15 mouse cellular contexts compared by ENCODE assay signal in the genomic region with DNA sequence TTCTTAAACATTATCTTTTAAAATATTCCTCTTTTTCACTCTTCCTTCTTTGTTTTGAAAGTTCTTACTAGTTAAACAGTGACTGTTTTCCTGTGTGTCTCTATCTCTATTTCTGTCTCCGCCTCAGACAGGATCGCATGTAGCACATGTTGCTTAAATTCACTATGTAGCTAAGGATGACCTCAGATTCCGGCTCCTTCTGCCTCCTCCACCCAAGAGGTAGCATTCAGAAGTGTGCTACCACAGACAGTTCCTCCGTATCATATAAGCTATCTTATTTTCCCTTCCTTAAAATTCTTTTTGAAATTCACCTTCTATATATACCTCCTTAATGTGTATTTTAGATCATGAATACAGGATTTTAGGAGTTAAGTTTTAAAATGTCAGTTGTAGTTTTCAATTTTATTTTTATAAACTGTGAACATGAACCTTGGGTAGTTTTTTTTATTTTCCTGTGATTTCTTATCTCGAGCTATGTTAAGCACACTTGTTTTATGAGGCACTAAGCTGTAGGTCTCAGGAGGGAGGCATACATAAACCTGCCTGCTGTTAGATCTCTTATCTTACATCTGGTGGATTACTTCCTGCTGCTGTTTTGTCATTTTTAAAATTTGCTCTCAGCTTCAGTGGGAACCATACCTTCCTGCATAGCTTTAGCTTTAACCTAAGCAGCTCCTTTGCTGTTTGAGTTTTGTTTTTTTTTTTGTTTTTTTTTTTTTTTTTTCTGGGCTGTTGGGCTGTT. TPM values are rescaled to one million over a fixed set of nuclear protein-coding genes. Genes with fewer than 3 reads are reported as not detected.
DNase-seq lines count a peak whose midpoint lies in the region; ATAC-seq and TF ChIP-seq lines count a peak whose summit lies in the region.
"Had no signal": no experiment of that assay in that cellular context is flagged by ENCODE, and none has a peak within 500 bp of the region (broad histone marks: within the 10 kb centered on the region; RNA-seq: fewer than 3 reads in every experiment).

No protein-coding gene starts in this region.

- no peaks in the 10 kb centered on the region for H3K27me3 ChIP-seq in limb, embryonic 12.5 days
- no peaks in the 10 kb centered on the region for H3K27me3 ChIP-seq in limb, embryonic 10.5 days (ENCODE audit: low read depth, poor library complexity, severe bottlenecking)
- H3K27me3 ChIP-seq: forebrain, embryonic 15.5 days; liver, embryonic 12.5 days; midbrain, embryonic 12.5 days had no signal

- no peak for TF ChIP-seq CTCF in left cerebral cortex, adult 2 months (IDR thresholded peaks at IDR 0.05)

- no peak overlapping the region for H3K4me3 ChIP-seq in limb, embryonic 12.5 days (replicated peaks)
- no peak overlapping the region for H3K4me3 ChIP-seq in limb, embryonic 10.5 days
- H3K4me3 ChIP-seq in left cerebral cortex, adult 2 months, result no peak overlapping the region
- H3K4me3 ChIP-seq: forebrain, embryonic 15.5 days; hindbrain, embryonic 10.5 days; liver, embryonic 12.5 days; midbrain, embryonic 12.5 days; myocyte had no signal

- no peaks in the 10 kb centered on the region for H3K9me3 ChIP-seq in limb, embryonic 12.5 days
- no peaks in the 10 kb centered on the region for H3K9me3 ChIP-seq in limb, embryonic 10.5 days (replicated peaks)
- H3K9me3 ChIP-seq: forebrain, embryonic 15.5 days; hindbrain, embryonic 10.5 days; liver, embryonic 12.5 days; midbrain, embryonic 12.5 days had no signal

- peak overlapping the region; percentile 50; the same call in 1 of the 2 replicates for H3K27ac ChIP-seq in limb, embryonic 12.5 days
- H3K27ac ChIP-seq in limb, embryonic 10.5 days, result no peak overlapping the region
- no peak overlapping the region for H3K27ac ChIP-seq in left cerebral cortex, adult 2 months
- H3K27ac ChIP-seq: forebrain, embryonic 15.5 days; hindbrain, embryonic 10.5 days; liver, embryonic 12.5 days; midbrain, embryonic 12.5 days had no signal

- H3K4me2 ChIP-seq in limb, embryonic 12.5 days, result no peak overlapping the region
- H3K4me2 ChIP-seq: forebrain, embryonic 15.5 days; liver, embryonic 12.5 days; midbrain, embryonic 12.5 days had no signal

- no peak for ATAC-seq in limb, embryonic 12.5 days (ENCODE audit: insufficient number of reproducible peaks, insufficient read depth, low FRiP score, low TSS enrichment, low read depth)
- peak; percentile 83 for ATAC-seq in CD4-positive, CD25-positive, alpha-beta regulatory T cell, adult 4 months
- ATAC-seq: forebrain, embryonic 15.5 days; liver, embryonic 12.5 days had no signal

- H3K4me1 ChIP-seq in limb, embryonic 12.5 days (replicated peaks), result peaks cover 9% of the 10 kb centered on the region
- H3K4me1 ChIP-seq in limb, embryonic 10.5 days, result peaks cover 7% of the 10 kb centered on the region; the same call in 1 of the 2 replicates
- H3K4me1 ChIP-seq: forebrain, embryonic 15.5 days; hindbrain, embryonic 10.5 days; liver, embryonic 12.5 days; midbrain, embryonic 12.5 days had no signal

- DNase-seq in limb, embryonic 10.5 days (ENCODE audit: low spot score), result no peak
- DNase-seq in induced T-regulatory cell, adult 2 months (ENCODE audit: low read depth), result peak; percentile 31
- DNase-seq in naive thymus-derived CD4-positive, alpha-beta T cell, adult 2 months (ENCODE audit: low read depth), result peak; percentile 74
- no peak for DNase-seq in layer of hippocampus, postnatal 14 days (ENCODE audit: low spot score in 2 of 2)
- no peak for DNase-seq in left cerebral cortex, adult 2 months (ENCODE audit: extremely low spot score in 1 of 2, low spot score in 2 of 2)
- DNase-seq: cerebellum, adult 11-12 months; kidney, adult 9 months; lung, postnatal 14 days had no signal

- intact Hi-C loops in left cerebral cortex, adult 2 months (cut with DNase I), result loop anchor here (5.0 kb wide), 1 partner anchor 76 kb away; no protein-coding TSS in a partner anchor

- no peaks in the 10 kb centered on the region for H3K36me3 ChIP-seq in limb, embryonic 12.5 days
- no peaks in the 10 kb centered on the region for H3K36me3 ChIP-seq in limb, embryonic 10.5 days
- H3K36me3 ChIP-seq: forebrain, embryonic 15.5 days; hindbrain, embryonic 10.5 days; liver, embryonic 12.5 days; midbrain, embryonic 12.5 days had no signal

- H3K9ac ChIP-seq in limb, embryonic 12.5 days (replicated peaks), result no peak overlapping the region
- H3K9ac ChIP-seq: forebrain, embryonic 15.5 days; liver, embryonic 12.5 days; midbrain, embryonic 12.5 days had no signal

- WGBS in limb, embryonic 12.5 days, result 52% methylated on average over 5 of the region's 5 CpGs
- 71% methylated on average over 5 of the region's 5 CpGs for WGBS in limb, embryonic 10.5 days

RNA-seq across cellular contexts. Expression of gene Ddx10, which starts 23.6 kb away (rescaled TPM):
- 31.0 and 31.8 TPM in 2 replicates for polyA plus RNA-seq in limb, embryonic 12.5 days (2016; fragmentation: Nextera tagmentation; extraction: Ambion mirVana)
- 29.2 and 32.2 TPM in 2 replicates for polyA plus RNA-seq in limb, embryonic 10.5 days (2016; fragmentation: Nextera tagmentation; extraction: Ambion mirVana)
- polyA plus RNA-seq in CD4-positive, CD25-positive, alpha-beta regulatory T cell, adult 4 months (2017; shearing (Covaris generic)), result 10 to 100 TPM; 50.5 to 59.5 TPM
- 10 to 100 TPM; 19.8 to 22.5 TPM for total RNA-seq in layer of hippocampus, postnatal 14 days (2021)
- 10 to 100 TPM; 19.8 to 22.1 TPM for total RNA-seq in left cerebral cortex, adult 2 months (2021)

RNA-seq across cellular contexts. Expression of gene Exph5, which starts 30.0 kb away (rescaled TPM):
- 1.4 TPM in 2 replicates for polyA plus RNA-seq in limb, embryonic 12.5 days (2016; fragmentation: Nextera tagmentation; extraction: Ambion mirVana)
- polyA plus RNA-seq in limb, embryonic 10.5 days (2016; fragmentation: Nextera tagmentation; extraction: Ambion mirVana), result 0.83 and 1.2 TPM in 2 replicates
- polyA plus RNA-seq in CD4-positive, CD25-positive, alpha-beta regulatory T cell, adult 4 months (2017; shearing (Covaris generic)), result 1 to 10 TPM; 1.5 TPM
- 1 to 10 TPM; 3.1 to 3.3 TPM for total RNA-seq in layer of hippocampus, postnatal 14 days (2021)
- 10 to 100 TPM; 27.4 to 33.4 TPM for total RNA-seq in left cerebral cortex, adult 2 months (2021)
- polyA plus RNA-seq: myocyte had no signal

Comparison
In these comparisons a context has a peak if more than half of its experiments do, and no peak if none do; other contexts are left out.
1. DNase-seq: peak in induced T-regulatory cell, adult 2 months (single experiment) and naive thymus-derived CD4-positive, alpha-beta T cell, adult 2 months (single experiment); none in limb, embryonic 10.5 days (single experiment), layer of hippocampus, postnatal 14 days (0 of 2) and left cerebral cortex, adult 2 months (0 of 2).